Mouse (Mus musculus) E14TG2a.4 (cell line): ENCODE data around the gene Lsm11.

Source experiments
- CTCF ChIP-seq: conservative IDR thresholded peaks from 2 replicates; pipeline ENCODE4 v1.5.1; 2014; ENCODE audit warnings: low read length
- NANOG ChIP-seq: IDR thresholded peaks from 2 replicates; pipeline ENCODE4 v1.6.1; 2014; ENCODE audit warnings: borderline replicate concordance, low read length, mixed read lengths
- POU5F1 ChIP-seq: IDR thresholded peaks from 2 replicates; pipeline ENCODE4 v1.6.1; 2014; ENCODE audit warnings: low read length, borderline replicate concordance

DNA sequence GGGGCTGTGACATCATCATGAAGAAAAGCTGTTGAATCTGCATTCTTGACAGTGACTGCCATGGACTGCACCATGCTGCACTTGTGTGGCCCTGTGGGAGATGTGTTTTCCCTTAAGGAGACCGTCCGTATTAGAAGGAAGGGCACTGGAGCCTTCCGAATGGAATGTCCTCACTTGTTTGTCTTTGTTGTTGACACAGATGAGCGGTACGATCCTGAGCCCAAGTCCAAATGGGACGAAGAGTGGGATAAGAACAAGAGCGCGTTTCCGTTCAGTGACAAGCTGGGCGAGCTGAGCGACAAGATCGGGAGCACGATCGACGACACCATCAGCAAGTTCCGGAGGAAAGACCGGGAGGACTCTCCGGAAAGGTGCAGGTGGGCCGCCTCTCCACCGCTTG lies 54.3 kb downstream of the Lsm11 start:
- no peak for TF ChIP-seq CTCF
- no peak for TF ChIP-seq NANOG
- TF ChIP-seq POU5F1: no peak
